Mouse (Mus musculus) kidney, adult 2 months (tissue): ENCODE measurements around the gene Sema5a.

Experiments used
- CTCF ChIP-seq: fragments of 200-500 bp; conservative IDR thresholded peaks from 2 replicates; pipeline ENCODE4 v1.5.1; 2011; ENCODE audit warnings: low read depth, mild to moderate bottlenecking, control low read depth, low read length, moderate library complexity, mixed read lengths; ENCODE audit not compliant: insufficient read depth, insufficient read length
- POLR2A ChIP-seq: fragments of 200-500 bp; IDR thresholded peaks from one replicate; pipeline ENCODE4 v1.6.1; 2011; ENCODE audit warnings: low read depth, low read length, control low read depth

DNA sequence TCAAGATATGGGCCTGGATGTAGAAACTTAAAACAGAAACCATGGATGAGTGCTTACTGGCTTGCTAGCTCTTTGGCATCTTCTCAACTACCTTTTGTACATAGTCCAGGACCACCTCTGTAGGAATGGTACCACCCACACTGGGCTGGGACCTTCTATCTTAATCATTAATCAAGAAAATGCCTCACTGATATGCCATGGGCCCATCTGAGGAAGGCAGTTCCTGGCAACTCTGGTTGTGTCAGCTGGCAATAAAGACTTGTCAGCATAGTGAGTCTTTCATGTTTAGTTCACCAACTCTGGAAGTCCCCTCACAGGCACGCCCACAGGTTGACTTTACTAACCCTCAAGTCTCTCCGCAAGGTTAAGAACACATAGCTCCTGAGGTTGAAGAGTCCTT lies 5.5 kb upstream of the Sema5a start:
- TF ChIP-seq CTCF (no peak), POLR2A (no peak)
